Mouse (Mus musculus): ENCODE results near the gene Hcn3.

- TF ChIP-seq CTCF (IDR thresholded peaks at IDR 0.05; ENCODE audit: low read depth) (no peak), EP300 (optimal IDR thresholded peaks at IDR 0.05) (no peak)
These were observed 7.7 kb downstream of the Hcn3 start for GRCm38 (mm10) chr3:89152084-89152835.
